Mouse (Mus musculus): ENCODE data around the gene Ptpn13.

The Ptpn13 gene

GRCm38 (mm10) chr5:103424678-103425319 is at the start of gene Ptpn13:
Gene Ptpn13, plus strand, starts transcription at chr5:103425192.
- no peak for DNase-seq (ENCODE audit: low read depth)

DNA sequence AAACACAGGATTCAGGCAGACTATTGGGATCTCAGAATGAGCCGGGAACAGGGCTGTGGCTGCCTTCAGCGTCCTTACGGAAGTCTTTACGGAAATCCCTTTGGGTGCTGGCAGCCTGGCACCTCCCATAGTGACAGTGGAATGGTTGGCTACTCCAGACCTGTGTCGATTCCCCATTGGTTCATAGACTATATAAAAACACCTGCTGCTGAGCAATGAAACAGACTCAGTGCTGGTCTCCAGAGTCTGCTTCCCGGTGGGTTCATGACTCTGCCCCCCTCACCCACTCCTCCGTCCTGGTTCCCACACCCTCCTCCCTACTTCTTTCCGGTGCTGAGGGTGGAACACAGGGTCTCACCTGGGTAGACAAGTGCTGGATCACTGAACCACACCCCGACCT is 49.8 kb upstream of the Ptpn13 start:
- DNase-seq (ENCODE audit: low read depth), result no peak

- DNase-seq (ENCODE audit: low read depth), result no peak
Measured at GRCm38 (mm10) chr5:103376354-103377295, 48.4 kb upstream of the Ptpn13 start.

DNA sequence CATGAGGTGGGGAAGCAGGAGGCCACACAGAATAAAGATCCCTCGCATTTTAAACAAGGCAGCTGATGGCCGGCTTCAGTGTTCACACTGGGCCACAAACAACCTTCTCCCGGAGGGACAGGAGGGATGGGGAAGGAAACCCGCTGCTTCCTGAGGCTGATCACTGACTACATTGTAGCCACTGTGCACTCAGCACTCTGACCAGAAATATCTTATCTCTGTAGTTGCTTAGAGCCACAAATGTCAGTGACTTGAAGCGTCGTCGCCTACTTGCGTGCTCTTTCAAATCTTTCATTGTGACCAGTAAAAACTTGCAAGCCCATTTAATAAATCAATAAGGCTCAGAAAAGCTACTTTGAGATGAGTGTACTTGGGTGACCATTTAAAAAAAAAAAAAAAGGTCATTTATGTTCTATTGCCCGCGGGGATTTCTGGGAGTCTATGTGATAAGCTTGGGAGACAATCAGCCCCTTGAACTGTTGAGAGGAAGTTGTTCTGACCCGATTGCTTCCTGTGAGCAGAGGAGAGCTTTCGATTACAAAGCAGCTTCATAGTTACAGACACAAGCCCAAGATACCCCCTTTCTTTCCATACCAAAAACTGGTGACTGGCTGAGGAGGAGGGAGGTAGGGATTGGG is 47.4 kb upstream of the Ptpn13 start:
- no peak for DNase-seq (ENCODE audit: low read depth)

- no peak for DNase-seq (ENCODE audit: low read depth)
Measured at GRCm38 (mm10) chr5:103380785-103381527, 44.0 kb upstream of the Ptpn13 start.

- no peak for DNase-seq (ENCODE audit: low read depth)
Measured at GRCm38 (mm10) chr5:103382951-103383350, 42.0 kb upstream of the Ptpn13 start.

GRCm38 (mm10) chr5:103384021-103384420 is 41.0 kb upstream of the Ptpn13 start:
- DNase-seq (ENCODE audit: low read depth), result no peak

GRCm38 (mm10) chr5:103387540-103388026 is 37.4 kb upstream of the Ptpn13 start:
- DNase-seq (ENCODE audit: low read depth), result peak; percentile 74

DNA sequence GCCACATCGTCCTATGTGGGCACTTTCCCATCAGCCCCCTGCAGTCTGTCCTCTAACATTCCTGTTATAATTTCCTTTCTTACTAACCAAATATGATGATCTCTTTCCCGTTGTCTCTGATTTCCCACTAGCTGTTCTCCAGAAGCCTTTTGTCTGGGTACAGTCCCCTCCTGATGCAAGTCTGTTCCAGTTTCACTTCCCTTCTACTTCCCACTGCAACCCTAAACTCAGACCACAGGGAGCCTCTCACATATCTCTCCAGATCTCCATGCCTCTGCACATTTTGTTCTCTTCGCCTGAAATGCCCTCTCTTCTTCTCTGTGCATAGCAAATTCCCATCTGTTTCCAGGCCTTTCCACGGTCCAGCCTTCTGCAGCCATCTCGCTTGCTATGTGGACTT is 35.6 kb upstream of the Ptpn13 start:
- DNase-seq (ENCODE audit: low read depth), result no peak

DNA sequence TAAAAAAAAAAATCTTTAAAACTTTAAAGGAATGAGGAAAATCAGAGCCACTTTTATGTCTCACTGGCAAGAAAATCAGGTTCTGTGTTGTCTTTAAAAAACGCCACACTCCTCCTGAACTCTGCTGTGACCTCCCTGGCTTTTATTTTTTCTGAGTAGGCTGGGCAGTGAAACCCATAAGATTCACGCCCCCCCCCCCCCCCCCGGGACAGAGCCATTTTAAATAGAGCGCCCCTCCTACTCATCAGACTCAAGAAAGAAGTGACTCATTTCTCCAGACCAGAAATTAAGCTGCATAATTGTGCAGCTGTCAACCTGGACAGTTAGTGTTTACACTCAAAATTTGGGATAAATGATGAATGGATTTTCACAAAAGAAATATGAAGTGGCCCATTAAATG is 31.8 kb upstream of the Ptpn13 start:
- DNase-seq (ENCODE audit: low read depth), result no peak

DNA sequence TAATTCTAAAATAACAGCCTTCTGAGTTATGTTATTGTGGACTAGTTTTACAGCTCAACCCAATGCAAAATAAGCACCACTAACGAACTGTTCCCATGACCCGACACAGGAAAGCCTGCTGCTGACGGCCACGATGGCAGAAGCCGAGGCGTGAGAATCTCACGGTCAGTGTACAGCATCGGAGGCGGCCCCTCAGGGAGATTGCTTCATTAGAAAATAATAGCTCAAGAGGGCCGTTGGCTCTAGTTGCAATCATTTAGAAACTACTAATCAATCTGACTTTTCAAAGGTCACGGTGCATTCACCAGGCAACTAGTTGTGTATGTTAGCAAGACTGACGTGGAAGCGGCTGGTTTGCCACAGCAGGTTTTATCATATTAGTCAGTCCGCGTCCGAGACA is 31.2 kb upstream of the Ptpn13 start:
- DNase-seq (ENCODE audit: low read depth), result no peak

DNA sequence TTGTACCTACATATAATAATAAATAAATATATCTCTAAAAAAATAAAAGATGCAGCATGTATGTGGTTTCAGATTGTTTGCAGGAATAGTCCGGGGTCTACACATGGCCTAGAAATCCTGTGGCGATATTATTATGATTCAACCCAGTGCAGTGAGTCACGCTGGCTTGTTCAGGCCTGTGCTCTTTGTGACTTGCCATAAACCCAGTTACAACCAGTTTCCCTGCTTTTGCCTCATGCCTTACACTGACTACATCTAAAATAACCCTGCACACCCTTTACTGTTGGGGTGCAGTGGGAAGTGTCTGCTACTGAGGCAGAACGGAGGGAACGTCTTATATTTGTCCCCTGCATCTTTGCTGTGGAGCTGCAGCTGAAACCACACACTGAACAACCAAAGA is 29.3 kb upstream of the Ptpn13 start:
- no peak for DNase-seq (ENCODE audit: low read depth)

GRCm38 (mm10) chr5:103397429-103397828 is 27.6 kb upstream of the Ptpn13 start:
- DNase-seq (ENCODE audit: low read depth), result no peak

DNA sequence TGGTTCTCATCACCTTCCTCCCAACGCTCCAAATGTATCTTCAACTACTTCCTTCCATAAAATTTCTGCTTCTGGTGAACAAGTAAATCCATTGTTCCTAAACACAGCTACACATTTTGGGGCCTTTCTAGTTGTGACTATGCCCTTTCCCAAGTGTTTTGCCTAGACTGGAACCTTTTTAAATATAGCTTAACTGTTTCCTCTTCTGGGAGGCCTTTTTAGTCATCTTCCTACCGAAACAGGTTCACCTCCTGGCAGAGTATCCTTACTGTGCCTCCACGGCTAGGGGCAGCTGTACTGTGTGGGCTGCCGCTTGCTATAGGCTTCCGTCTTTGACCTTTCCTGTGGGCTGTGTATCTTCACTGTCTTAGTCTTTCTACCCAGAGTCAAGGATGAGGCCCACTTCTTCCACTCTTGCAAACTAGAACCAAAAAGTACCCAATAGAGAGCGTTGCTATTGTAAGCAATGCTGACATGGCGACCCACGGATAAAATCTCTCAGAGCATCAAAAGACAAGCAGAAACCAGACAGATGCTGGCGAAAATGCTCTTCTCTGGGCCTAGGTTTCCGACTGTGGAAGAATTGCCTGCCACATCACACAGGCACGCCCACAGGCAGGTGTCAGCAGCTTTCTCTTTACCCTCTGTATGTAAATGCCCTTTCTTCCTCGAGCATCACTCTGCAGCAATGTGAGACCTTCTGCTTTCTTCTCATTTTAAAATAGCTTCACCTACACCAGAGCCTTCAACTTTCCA is 20.6 kb upstream of the Ptpn13 start:
- no peak for DNase-seq (ENCODE audit: low read depth)

GRCm38 (mm10) chr5:103405921-103406320 is 19.1 kb upstream of the Ptpn13 start:
- no peak for DNase-seq (ENCODE audit: low read depth)

DNA sequence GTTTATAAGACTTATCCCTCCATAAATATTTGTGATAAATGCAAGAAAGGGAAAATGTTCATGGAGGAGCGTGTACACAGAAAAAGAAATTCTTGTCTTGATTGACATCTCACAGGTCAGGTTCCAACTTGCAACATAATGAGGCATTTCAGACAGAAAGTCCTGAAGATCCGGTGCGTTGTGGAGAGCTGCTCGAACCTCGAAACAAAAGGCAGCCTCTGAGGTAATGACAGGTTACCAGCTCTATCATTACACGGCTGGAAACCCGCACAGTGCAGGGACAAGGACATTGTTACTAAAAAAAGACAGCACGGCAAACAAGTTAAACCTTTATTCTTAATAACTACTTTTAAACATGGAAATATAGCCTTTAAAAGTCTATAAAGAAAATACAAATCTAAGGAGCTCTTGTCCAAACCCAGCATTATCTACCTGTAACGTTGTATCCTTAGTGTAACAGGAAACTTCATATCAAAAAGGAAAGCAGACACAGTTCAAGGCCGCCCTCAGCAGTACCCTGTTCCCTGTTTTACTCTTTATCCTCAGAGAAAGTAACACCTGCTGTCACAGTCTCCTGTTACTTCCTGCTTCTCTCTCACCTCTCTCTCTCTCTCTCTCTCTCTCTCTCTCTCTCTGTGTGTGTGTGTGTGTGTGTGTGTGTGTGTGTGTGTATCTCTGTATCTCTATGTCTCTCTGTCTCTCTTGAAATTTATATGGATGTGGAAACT is 12.8 kb upstream of the Ptpn13 start:
- no peak for DNase-seq (ENCODE audit: low read depth)

DNA sequence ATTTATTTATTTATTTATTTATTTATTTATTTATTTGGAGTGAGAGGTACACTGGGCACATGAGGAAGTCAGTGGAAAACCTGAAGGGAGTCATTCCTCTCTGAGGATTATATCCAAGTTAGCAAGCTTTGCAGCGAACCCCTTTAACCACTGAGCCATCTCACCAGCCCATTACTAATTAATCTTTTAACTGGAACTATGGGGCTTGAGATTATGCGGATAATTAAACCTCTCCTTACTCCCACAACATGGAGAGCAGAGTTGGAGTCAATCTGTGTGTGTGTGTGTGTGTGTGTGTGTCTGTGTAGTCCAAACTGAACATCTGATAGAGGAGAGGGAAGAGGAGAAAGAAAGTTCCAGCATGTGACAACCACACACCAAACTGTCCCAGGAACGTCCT is 10.4 kb upstream of the Ptpn13 start:
- DNase-seq (ENCODE audit: low read depth), result no peak

DNA sequence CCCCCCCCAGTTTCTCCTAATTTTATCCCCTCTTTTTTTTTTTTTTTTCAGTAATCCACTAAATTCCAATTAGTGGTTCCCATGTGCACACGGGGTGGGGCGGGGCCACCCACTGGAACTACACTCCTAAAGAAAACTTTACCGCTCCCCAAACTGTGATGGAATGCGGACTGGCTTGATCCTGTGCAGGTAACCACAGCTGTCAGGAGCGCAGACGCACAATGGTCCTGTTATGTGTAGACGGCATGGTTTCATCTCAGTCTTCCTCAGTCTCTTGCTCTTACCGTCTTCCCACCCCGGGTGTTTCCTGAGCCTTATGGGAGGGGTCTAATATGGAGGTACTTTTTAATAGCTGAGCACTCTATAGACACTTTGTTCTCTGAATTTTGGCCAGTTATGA is 7.0 kb upstream of the Ptpn13 start:
- DNase-seq (ENCODE audit: low read depth), result no peak

GRCm38 (mm10) chr5:103418886-103419285 is 6.1 kb upstream of the Ptpn13 start:
- no peak for DNase-seq (ENCODE audit: low read depth)

GRCm38 (mm10) chr5:103420568-103420967 is 4.4 kb upstream of the Ptpn13 start:
- DNase-seq (ENCODE audit: low read depth), result no peak

GRCm38 (mm10) chr5:103422609-103423008 is 2.4 kb upstream of the Ptpn13 start:
- DNase-seq (ENCODE audit: low read depth), result no peak

All from fibroblast of lung, adult 2 months (primary cell).